ENCODE assay signal across 11 mouse cellular contexts in the genomic region with DNA sequence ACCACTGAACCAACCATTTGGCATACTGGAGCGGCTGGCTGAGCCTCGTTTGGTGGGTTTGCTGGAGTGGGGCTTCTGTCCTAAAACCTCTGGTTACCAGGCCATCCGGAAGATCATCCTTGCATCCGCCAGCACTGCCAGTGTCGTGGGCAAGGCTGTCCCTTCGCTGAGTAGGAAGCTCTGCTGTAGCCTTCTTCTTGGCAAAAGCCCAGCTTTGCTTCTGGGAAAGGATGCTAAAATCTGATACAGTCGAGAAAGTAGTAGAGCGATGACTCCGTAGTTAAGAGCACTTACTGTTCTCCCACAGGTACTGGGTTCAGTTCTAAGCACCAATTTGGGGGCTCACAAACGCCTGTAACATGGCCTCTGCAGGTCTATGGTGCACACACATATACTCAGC. TPM values are rescaled to one million over a fixed set of nuclear protein-coding genes. Genes with fewer than 3 reads are reported as not detected.
A peak's percentile ranks its signal among the peaks of the same experiment; 100 is the strongest.
DNase-seq lines count a peak whose midpoint lies in the region; ATAC-seq lines count a peak whose summit lies in the region.
"Had no signal": no experiment of that assay in that cellular context is flagged by ENCODE, and none has a peak within 500 bp of the region (broad histone marks: within the 10 kb centered on the region; RNA-seq: fewer than 3 reads in every experiment).

No protein-coding gene starts in this region.

- H3K36me3 ChIP-seq in kidney, embryonic 15.5 days: no peaks in the 10 kb centered on the region
- H3K36me3 ChIP-seq in kidney, embryonic 14.5 days (ENCODE audit: control insufficient read depth, insufficient read depth, low read length): no peaks in the 10 kb centered on the region
- no peaks in the 10 kb centered on the region for H3K36me3 ChIP-seq in intestine, embryonic 14.5 days (ENCODE audit: control insufficient read depth, insufficient read depth, low read length)
- H3K36me3 ChIP-seq: forebrain, embryonic 15.5 days had no signal

- 70% methylated on average over 10 of the region's 10 CpGs for WGBS in kidney, embryonic 15.5 days
- 75% methylated on average over 10 of the region's 10 CpGs for WGBS in kidney, embryonic 14.5 days
- whole genome bisulfite sequencing in intestine, embryonic 14.5 days: 54% methylated on average over 10 of the region's 10 CpGs

- no peak for ATAC-seq in kidney, embryonic 15.5 days (replicated peaks; ENCODE audit: low FRiP score)
- ATAC-seq in kidney, embryonic 14.5 days (ENCODE audit: low FRiP score, low TSS enrichment): no peak
- ATAC-seq in intestine, embryonic 14.5 days (replicated peaks; ENCODE audit: low FRiP score, low TSS enrichment, low read depth): 0 out of 2 replicates have a peak, but pooled peaks have one; percentile 5
- ATAC-seq: forebrain, embryonic 15.5 days; inflammation-experienced regulatory T-cells, adult 6 months had no signal

- no peaks in the 10 kb centered on the region for H3K27me3 ChIP-seq in kidney, embryonic 15.5 days
- H3K27me3 ChIP-seq in kidney, embryonic 14.5 days (ENCODE audit: control insufficient read depth, insufficient read depth, low read length): no peaks in the 10 kb centered on the region
- H3K27me3 ChIP-seq in intestine, embryonic 14.5 days (replicated peaks; ENCODE audit: control insufficient read depth, insufficient read depth, low read length): no peaks in the 10 kb centered on the region
- H3K27me3 ChIP-seq: forebrain, embryonic 15.5 days had no signal

- no peaks in the 10 kb centered on the region for H3K9me3 ChIP-seq in kidney, embryonic 15.5 days (replicated peaks)
- H3K9me3 ChIP-seq in kidney, embryonic 14.5 days (ENCODE audit: control insufficient read depth, low read length): no peaks in the 10 kb centered on the region
- no peaks in the 10 kb centered on the region for H3K9me3 ChIP-seq in intestine, embryonic 14.5 days (ENCODE audit: control insufficient read depth, low read length)
- H3K9me3 ChIP-seq: forebrain, embryonic 15.5 days; megakaryocyte, embryonic 14.5 days had no signal

- H3K4me1 ChIP-seq in kidney, embryonic 15.5 days: peaks cover 14% of the 10 kb centered on the region
- H3K4me1 ChIP-seq in kidney, embryonic 14.5 days (ENCODE audit: control insufficient read depth, insufficient read depth, low read length): peaks cover 7% of the 10 kb centered on the region; the same call in 1 of the 2 replicates
- peaks cover 14% of the 10 kb centered on the region for H3K4me1 ChIP-seq in intestine, embryonic 14.5 days (replicated peaks; ENCODE audit: control insufficient read depth, insufficient read depth, low read length)
- H3K4me1 ChIP-seq: forebrain, embryonic 15.5 days had no signal

- H3K4me3 ChIP-seq in kidney, embryonic 15.5 days (replicated peaks): no peak overlapping the region
- H3K4me3 ChIP-seq in kidney, embryonic 14.5 days (ENCODE audit: low read length): no peak overlapping the region
- H3K4me3 ChIP-seq in intestine, embryonic 14.5 days (ENCODE audit: low read depth, low read length): no peak overlapping the region
- H3K4me3 ChIP-seq: forebrain, embryonic 15.5 days had no signal

- H3K9ac ChIP-seq in kidney, embryonic 15.5 days: no peak overlapping the region
- H3K9ac ChIP-seq in kidney, embryonic 14.5 days (ENCODE audit: low read depth, low read length): no peak overlapping the region
- no peak overlapping the region for H3K9ac ChIP-seq in intestine, embryonic 14.5 days (ENCODE audit: low read length)
- H3K9ac ChIP-seq: forebrain, embryonic 15.5 days had no signal

- 0 out of 2 replicates have a peak overlapping the region, but pooled peaks have one; percentile 61 for H3K27ac ChIP-seq in kidney, embryonic 15.5 days
- H3K27ac ChIP-seq in kidney, embryonic 14.5 days (ENCODE audit: low read depth, low read length): no peak overlapping the region
- peak overlapping the region; percentile 71; the same call in 1 of the 2 replicates for H3K27ac ChIP-seq in intestine, embryonic 14.5 days (ENCODE audit: low read depth)
- H3K27ac ChIP-seq: forebrain, embryonic 15.5 days had no signal

- peak overlapping the region; percentile 51; the same call in 1 of the 2 replicates for H3K4me2 ChIP-seq in kidney, embryonic 15.5 days
- H3K4me2 ChIP-seq in kidney, embryonic 14.5 days (replicated peaks; ENCODE audit: low read depth, low read length): no peak overlapping the region
- peak overlapping the region; percentile 50 for H3K4me2 ChIP-seq in intestine, embryonic 14.5 days (ENCODE audit: low read length)
- H3K4me2 ChIP-seq: forebrain, embryonic 15.5 days had no signal

- DNase-seq in cerebellum, postnatal 10 days: peak; percentile 14 to 21
- DNase-seq in cerebellum, postnatal 14 days: no peak
- no peak for DNase-seq in intestine, embryonic 14.5 days (ENCODE audit: low spot score)
- DNase-seq in lung, postnatal 36 days: peak; percentile 56
- DNase-seq in layer of hippocampus, adult 18-20 months (ENCODE audit: low spot score in 2 of 2): no peak
- no peak for DNase-seq in ovary, adult 18-20 months (ENCODE audit: low spot score)

RNA-seq across cellular contexts. Expression of gene Sipa1l1, which starts 47.2 kb away (rescaled TPM):
- 38.1 and 39.8 TPM in 2 replicates for polyA plus RNA-seq in kidney, embryonic 15.5 days (2015; fragmentation: Nextera tagmentation; extraction: Ambion mirVana)
- 28.6 and 43.8 TPM in 2 replicates for polyA plus RNA-seq in kidney, embryonic 14.5 days (2014; fragmentation: Nextera tagmentation; extraction: Ambion mirVana)
- polyA plus RNA-seq in intestine, embryonic 14.5 days (2014; fragmentation: Nextera tagmentation; extraction: Ambion mirVana): 41.6 and 43.0 TPM in 2 replicates
- total RNA-seq in layer of hippocampus, adult 18-20 months (2021): 100 to 1,000 TPM; 231 to 242 TPM

Comparison
In these comparisons a context has a peak if more than half of its experiments do, and no peak if none do; other contexts are left out.
1. DNase-seq: peak in cerebellum, postnatal 10 days (2 of 2) and lung, postnatal 36 days (single experiment); none in cerebellum, postnatal 14 days (0 of 2), intestine, embryonic 14.5 days (single experiment), layer of hippocampus, adult 18-20 months (0 of 2) and ovary, adult 18-20 months (single experiment).